Mouse (Mus musculus) cortical plate, adult 2 months (tissue): Measurements from ENCODE around the gene Cacnb2. TPM values are rescaled to one million over a fixed set of nuclear protein-coding genes. Genes with fewer than 3 reads are reported as not detected.

Source experiments
- H3K27ac ChIP-seq: fragments of 200-500 bp; 2 replicates; pipeline ENCODE4 v1.5.1; 2012; ENCODE audit warnings: low read length, control low read depth, inconsistent platforms; ENCODE audit not compliant: insufficient read depth
- H3K4me1 ChIP-seq: fragments of 200-500 bp; 2 replicates; pipeline ENCODE4 v1.6.1; 2011; ENCODE audit warnings: low read length; ENCODE audit not compliant: control insufficient read depth, insufficient read depth
- H3K4me3 ChIP-seq: fragments of 200-500 bp; 2 replicates; pipeline ENCODE4 v1.5.1; 2011; ENCODE audit warnings: mild to moderate bottlenecking, low read length, control low read depth; ENCODE audit not compliant: insufficient read depth
- CTCF ChIP-seq: fragments of 200-500 bp; IDR thresholded peaks from 2 replicates; pipeline ENCODE4 v1.5.1; 2011; ENCODE audit warnings: mild to moderate bottlenecking, control low read depth, low read length; ENCODE audit not compliant: insufficient read depth; ENCODE audit errors: extremely low read depth
- POLR2A ChIP-seq: fragments of 200-500 bp; IDR thresholded peaks from 2 replicates; pipeline ENCODE4 v1.6.1; 2011; ENCODE audit warnings: mild to moderate bottlenecking, low read length, control low read depth; ENCODE audit not compliant: insufficient read depth; ENCODE audit errors: extremely low read depth
- polyA plus RNA-seq: library from polyadenylated mRNA; depleted of rRNA; stranded (reverse); fragments of >200 nt; gene quantifications from 2 replicates; pipeline ENCODE4 v1.2.3, GENCODE M21; 2012

Gene Cacnb2
- polyA plus RNA-seq, 1 experiment, result 32.0 TPM

GRCm38 (mm10) chr2:14651268-14651667, 48.4 kb downstream of the Cacnb2 start:
- H3K4me3 ChIP-seq, result no peak overlapping the region
- TF ChIP-seq CTCF (no peak), POLR2A (no peak)
- no peaks in the 10 kb centered on the region for H3K4me1 ChIP-seq
- no peak overlapping the region for H3K27ac ChIP-seq

GRCm38 (mm10) chr2:14656673-14657072, 53.8 kb downstream of the Cacnb2 start:
- no peak overlapping the region for H3K4me3 ChIP-seq
- no peak for TF ChIP-seq CTCF
- TF ChIP-seq POLR2A, result no peak
- H3K4me1 ChIP-seq, result no peaks in the 10 kb centered on the region
- no peak overlapping the region for H3K27ac ChIP-seq

- Histone ChIP-seq H3K27ac (no peak overlapping the region), H3K4me1 (no peaks in the 10 kb centered on the region), H3K4me3 (no peak overlapping the region)
- no peak for TF ChIP-seq CTCF
- TF ChIP-seq POLR2A, result no peak
Measured at GRCm38 (mm10) chr2:14657205-14657844, 54.4 kb downstream of the Cacnb2 start.

GRCm38 (mm10) chr2:14665213-14665612, 62.3 kb downstream of the Cacnb2 start:
- TF ChIP-seq POLR2A (no peak), CTCF (no peak)
- Histone ChIP-seq H3K27ac (no peak overlapping the region), H3K4me1 (no peaks in the 10 kb centered on the region), H3K4me3 (no peak overlapping the region)

- no peaks in the 10 kb centered on the region for H3K4me1 ChIP-seq
- no peak for TF ChIP-seq CTCF
- TF ChIP-seq POLR2A, result no peak
- no peak overlapping the region for H3K4me3 ChIP-seq
- no peak overlapping the region for H3K27ac ChIP-seq
Measured at GRCm38 (mm10) chr2:14672117-14672516, 69.2 kb downstream of the Cacnb2 start.

- no peaks in the 10 kb centered on the region for H3K4me1 ChIP-seq
- H3K27ac ChIP-seq, result no peak overlapping the region
- no peak for TF ChIP-seq POLR2A
- peak; percentile 76 for TF ChIP-seq CTCF
- H3K4me3 ChIP-seq, result no peak overlapping the region
Measured at GRCm38 (mm10) chr2:14676885-14677516, 74.1 kb downstream of the Cacnb2 start.

GRCm38 (mm10) chr2:14684231-14684630, 81.3 kb downstream of the Cacnb2 start:
- TF ChIP-seq POLR2A (no peak), CTCF (no peak)
- Histone ChIP-seq H3K4me3 (no peak overlapping the region), H3K4me1 (no peaks in the 10 kb centered on the region), H3K27ac (no peak overlapping the region)

- TF ChIP-seq CTCF, result no peak
- TF ChIP-seq POLR2A, result no peak
- H3K4me1 ChIP-seq, result no peaks in the 10 kb centered on the region
- H3K27ac ChIP-seq, result no peak overlapping the region
- H3K4me3 ChIP-seq, result no peak overlapping the region
Measured at GRCm38 (mm10) chr2:14702973-14703645, 100.2 kb downstream of the Cacnb2 start.

- Histone ChIP-seq H3K4me1 (no peaks in the 10 kb centered on the region), H3K4me3 (no peak overlapping the region), H3K27ac (no peak overlapping the region)
- TF ChIP-seq POLR2A, result no peak
- TF ChIP-seq CTCF, result no peak
Measured at GRCm38 (mm10) chr2:14703676-14704075, 100.8 kb downstream of the Cacnb2 start.

GRCm38 (mm10) chr2:14710247-14710646, 107.4 kb downstream of the Cacnb2 start:
- Histone ChIP-seq H3K4me1 (no peaks in the 10 kb centered on the region), H3K4me3 (no peak overlapping the region), H3K27ac (no peak overlapping the region)
- TF ChIP-seq CTCF (no peak), POLR2A (no peak)
